Mouse (Mus musculus): ENCODE measurements around the gene Pde6g.
"Not testable (repeated sequence)": the region's sequence is repeated elsewhere in the genome, so short reads cannot be mapped to it uniquely, and the experiment has no call there.

Gene Pde6g

GRCm38 (mm10) chr11:120418592-120418991 is 34.7 kb downstream of the Pde6g start:
- no peak for DNase-seq

DNA sequence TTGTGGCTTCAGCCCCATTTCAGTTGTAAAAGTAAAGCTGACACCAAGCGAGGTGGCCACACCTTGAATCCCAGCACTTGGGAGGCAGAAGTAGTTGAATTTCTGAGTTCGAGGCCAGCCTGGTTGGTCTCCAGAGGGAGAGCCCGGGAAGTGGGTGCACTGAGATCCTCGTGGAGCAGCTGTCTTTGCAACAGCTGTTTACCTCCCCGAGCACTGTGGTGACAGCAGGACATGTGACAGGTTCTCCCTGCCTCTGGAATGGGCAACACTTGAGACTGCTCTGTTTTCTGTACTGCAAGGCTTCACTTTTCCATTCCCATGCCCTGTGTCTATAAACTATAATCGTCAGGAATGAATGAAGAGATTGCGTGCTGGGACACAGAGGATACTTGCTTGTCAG is 35.4 kb downstream of the Pde6g start:
- no peak for DNase-seq

- DNase-seq: not testable (repeated sequence)
Observed at GRCm38 (mm10) chr11:120413621-120414020, 39.7 kb downstream of the Pde6g start.

GRCm38 (mm10) chr11:120406445-120406844 is 46.9 kb downstream of the Pde6g start:
- DNase-seq: no peak

- no peak for DNase-seq
Observed at GRCm38 (mm10) chr11:120405867-120406266, 47.4 kb downstream of the Pde6g start.

DNA sequence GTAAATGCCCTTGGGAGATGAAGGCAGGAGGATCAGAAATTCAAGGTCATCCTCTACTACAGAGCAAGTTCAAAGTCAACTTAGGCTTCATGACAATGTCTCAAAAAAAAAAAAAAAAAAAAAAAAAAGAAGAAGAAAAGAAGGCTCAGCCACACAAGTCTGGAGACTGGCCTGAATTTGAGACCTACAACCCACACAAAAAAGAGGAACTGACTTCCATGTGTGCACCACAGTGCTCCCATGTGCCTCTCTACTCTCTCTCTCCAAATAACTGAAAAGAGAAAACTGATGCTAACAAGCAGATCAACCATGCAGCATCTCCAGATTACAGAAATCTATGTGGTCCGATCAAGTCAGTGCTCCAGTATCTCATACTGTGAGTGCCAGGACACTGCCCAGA is 48.5 kb downstream of the Pde6g start:
- DNase-seq: no peak

GRCm38 (mm10) chr11:120399319-120399718 is 54.0 kb downstream of the Pde6g start:
- no peak for DNase-seq

Data from thymus, postnatal 14 days (tissue).